Mouse (Mus musculus): ENCODE measurements at regions not wholly inside any gene's neighbourhood (a gene's known extent, or its start where the extent isn't known, plus 50 kb on each side); places are given as distances from the start of the nearest gene placed in this dataset.

DNA sequence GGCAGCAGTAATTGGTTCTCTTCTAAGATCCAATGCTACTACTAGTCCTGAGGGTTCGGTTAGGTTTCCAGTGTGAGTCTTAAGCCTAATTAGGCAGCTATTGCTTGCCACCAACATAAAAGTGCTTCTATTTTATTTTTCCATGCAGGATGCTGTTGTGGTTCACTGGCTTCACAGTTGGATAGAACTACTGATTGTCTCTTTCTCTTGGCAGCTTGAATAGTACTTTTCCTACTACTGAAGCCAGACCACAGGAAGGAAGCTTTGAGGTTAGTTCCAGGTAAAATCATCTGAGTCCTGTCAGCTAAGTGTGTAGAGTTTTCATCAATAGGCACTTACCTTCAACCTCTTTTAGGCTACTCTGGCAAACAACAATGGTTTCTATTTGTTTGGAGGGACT is 286.9 kb downstream of the Pla2g4a start:
- no peak for TF ChIP-seq CTCF (IDR thresholded peaks at IDR 0.05; ENCODE audit: low read depth, low read length)
- TF ChIP-seq POLR2A (IDR thresholded peaks at IDR 0.05; ENCODE audit: extremely low read depth, insufficient read depth, low read length) = no peak
